ENCODE assay signal across 20 mouse cellular contexts in genomic region chr1:15143922-15144591, GRCm38 (mm10).
"Had no signal": no experiment of that assay in that cellular context is flagged by ENCODE, and none has a peak within 500 bp of the region (broad histone marks: within the 10 kb centered on the region; RNA-seq: fewer than 3 reads in every experiment).

No protein-coding gene starts in this region.

- H3K9me3 ChIP-seq: limb, embryonic 15.5 days; liver, embryonic 12.5 days; midbrain, embryonic 10.5 days; midbrain, embryonic 12.5 days; neural tube, embryonic 13.5 days; neural tube, embryonic 15.5 days had no signal

- H3K36me3 ChIP-seq: limb, embryonic 15.5 days; liver, embryonic 12.5 days; midbrain, embryonic 10.5 days; midbrain, embryonic 12.5 days; neural tube, embryonic 13.5 days; neural tube, embryonic 15.5 days had no signal

- H3K9ac ChIP-seq: limb, embryonic 15.5 days; liver, embryonic 12.5 days; liver, embryonic 14.5 days; midbrain, embryonic 12.5 days; neural tube, embryonic 13.5 days; neural tube, embryonic 15.5 days had no signal

- H3K4me3 ChIP-seq: limb, embryonic 15.5 days; liver, embryonic 12.5 days; midbrain, embryonic 10.5 days; midbrain, embryonic 12.5 days; myocyte; neural tube, embryonic 13.5 days; neural tube, embryonic 15.5 days had no signal

- H3K4me2 ChIP-seq: limb, embryonic 15.5 days; liver, embryonic 12.5 days; midbrain, embryonic 12.5 days; neural tube, embryonic 13.5 days; neural tube, embryonic 15.5 days had no signal

- DNase-seq: lung, postnatal 14 days; lung, postnatal 4 days; midbrain, embryonic 14.5 days; retina, postnatal 1 day; right cerebral cortex, adult 18-20 months; right cerebral cortex, postnatal 25 days; right cerebral cortex, postnatal 4 days; spleen, adult 18-20 months; thymus, adult 18-20 months; thymus, postnatal 14 days; thymus, postnatal 36 days had no signal

- H3K4me1 ChIP-seq: limb, embryonic 15.5 days; liver, embryonic 12.5 days; midbrain, embryonic 10.5 days; midbrain, embryonic 12.5 days; neural tube, embryonic 13.5 days; neural tube, embryonic 15.5 days had no signal

- ATAC-seq: liver, embryonic 12.5 days; midbrain, embryonic 16.5 days had no signal

- H3K27me3 ChIP-seq: limb, embryonic 15.5 days; liver, embryonic 12.5 days; midbrain, embryonic 12.5 days; neural tube, embryonic 13.5 days; neural tube, embryonic 15.5 days had no signal

- H3K27ac ChIP-seq: limb, embryonic 15.5 days; liver, embryonic 12.5 days; liver, embryonic 14.5 days; midbrain, embryonic 10.5 days; midbrain, embryonic 12.5 days; neural tube, embryonic 13.5 days; neural tube, embryonic 15.5 days had no signal
